Mouse (Mus musculus): ENCODE measurements around the gene Dytn.

Dytn gene

GRCm38 (mm10) chr1:63573864-63574611 is 112.7 kb downstream of the Dytn start:
- DNase-seq, result no peak

GRCm38 (mm10) chr1:63573432-63573831 is 113.3 kb downstream of the Dytn start:
- DNase-seq, result no peak
